Mouse (Mus musculus): ENCODE measurements at regions not wholly inside any gene's neighbourhood (a gene's known extent, or its start where the extent isn't known, plus 50 kb on each side); places are given as distances from the start of the nearest gene placed in this dataset.
A peak's percentile ranks its signal among the peaks of the same experiment; 100 is the strongest.
"Not testable (repeated sequence)": the region's sequence is repeated elsewhere in the genome, so short reads cannot be mapped to it uniquely, and the experiment has no call there.

- no peak for DNase-seq
Observed at GRCm38 (mm10) chr12:15562826-15563225, 253.9 kb downstream of the Trib2 start.

DNA sequence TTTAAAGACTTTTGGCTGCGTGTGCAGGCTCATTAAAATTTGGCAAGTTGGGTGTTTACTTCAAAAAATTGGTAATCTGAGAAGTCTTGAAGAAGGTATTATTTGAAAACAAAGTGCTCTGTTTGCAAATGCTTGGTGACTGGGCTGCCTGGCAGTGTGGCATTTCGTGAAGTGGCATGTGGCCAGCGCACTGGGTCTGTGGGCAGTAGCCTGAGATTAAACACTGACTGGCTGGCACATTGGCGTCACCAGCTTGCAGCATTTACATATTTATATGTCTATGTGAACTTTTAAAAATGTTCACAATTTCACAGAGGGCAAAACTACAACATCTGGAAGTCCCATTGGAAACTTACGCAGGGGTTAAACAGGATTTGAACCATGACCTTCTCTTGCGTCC lies 261.3 kb downstream of the Trib2 start:
- DNase-seq: no peak

- no peak for DNase-seq
Observed at GRCm38 (mm10) chr12:15553681-15554007, 263.1 kb downstream of the Trib2 start.

DNA sequence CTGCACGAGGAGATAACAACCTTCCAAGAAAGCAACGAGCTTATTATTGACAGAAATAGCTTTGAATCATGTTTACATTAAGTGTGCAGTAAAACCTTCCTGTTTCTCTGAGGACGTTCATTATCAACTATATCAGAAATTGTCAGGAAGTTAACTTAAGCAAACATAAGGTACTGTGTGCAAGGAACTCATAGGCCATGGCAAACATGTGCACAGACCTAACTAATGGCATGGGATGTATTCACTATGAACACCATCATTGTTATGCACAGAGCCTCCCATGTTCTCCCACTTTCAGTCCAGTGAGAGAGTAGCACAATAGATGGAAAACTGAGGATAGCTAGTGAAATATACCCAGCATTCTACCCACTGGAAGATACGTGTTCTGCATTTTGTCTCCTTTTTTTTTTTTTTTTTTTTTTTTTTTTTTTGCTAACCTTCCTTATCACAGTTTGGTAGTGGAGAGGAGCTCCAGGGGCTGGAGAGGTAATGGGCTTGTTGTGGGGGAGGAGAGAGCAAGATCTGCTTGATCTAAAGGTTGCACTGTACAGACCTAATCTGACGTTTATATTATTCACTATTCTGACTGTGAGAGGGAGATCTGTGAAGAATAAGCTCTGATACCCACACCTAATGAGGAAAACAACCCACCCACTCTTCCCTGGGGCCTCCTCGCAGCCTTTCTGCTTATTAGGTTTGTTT lies 263.6 kb downstream of the Trib2 start:
- no peak for DNase-seq

DNA sequence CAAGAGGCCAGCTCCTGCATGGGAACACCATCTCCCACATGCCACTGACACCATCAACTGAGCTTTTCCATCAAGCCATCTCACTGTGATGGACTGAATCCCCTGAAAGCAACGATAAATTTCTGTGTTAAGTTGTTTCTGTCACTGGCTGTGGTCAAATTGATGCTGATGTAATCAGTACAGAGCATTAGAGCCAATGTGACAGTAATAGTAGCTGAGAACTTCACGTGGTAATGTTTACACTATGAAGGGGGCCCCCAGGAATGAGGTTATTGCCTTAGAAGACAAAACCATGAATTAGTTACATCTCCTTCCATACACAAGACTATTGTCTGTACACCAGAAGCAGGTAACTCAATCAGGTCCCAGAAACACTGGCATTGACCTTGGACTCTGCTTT lies 264.5 kb downstream of the Trib2 start:
- DNase-seq: no peak

DNA sequence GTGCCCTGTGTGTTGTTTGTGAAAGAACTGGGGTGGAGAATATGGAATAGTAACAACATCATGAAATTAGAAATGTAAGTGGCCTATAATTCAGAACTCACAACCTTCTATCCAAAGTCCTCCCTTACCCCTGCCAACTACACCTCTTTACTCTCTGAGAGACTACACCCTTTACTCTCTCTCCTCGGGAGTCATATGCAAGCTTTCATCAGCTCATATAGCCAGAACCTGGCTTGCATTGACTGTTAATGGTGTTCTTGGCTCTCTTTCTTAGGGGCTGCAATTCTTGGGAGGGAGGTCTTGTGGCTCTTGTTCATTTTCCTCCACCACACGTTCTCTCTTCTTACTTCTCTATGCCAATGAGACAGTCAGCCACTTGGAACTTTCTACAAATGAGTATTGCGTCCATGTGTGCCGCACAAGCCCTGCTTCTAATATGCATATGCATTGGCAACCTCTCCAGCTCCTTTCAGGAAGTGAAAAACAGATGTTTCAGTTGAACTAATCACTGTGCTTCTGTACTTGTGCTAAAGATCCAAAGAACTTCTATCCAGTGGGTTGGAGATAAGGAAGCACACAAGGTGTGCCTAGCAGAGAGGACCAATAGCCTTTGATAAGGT lies 265.3 kb downstream of the Trib2 start:
- no peak for DNase-seq

- no peak for DNase-seq
Observed at GRCm38 (mm10) chr12:15544351-15544750, 272.4 kb downstream of the Trib2 start.

- no peak for DNase-seq
Observed at GRCm38 (mm10) chr12:15542486-15542885, 274.2 kb downstream of the Trib2 start.

DNA sequence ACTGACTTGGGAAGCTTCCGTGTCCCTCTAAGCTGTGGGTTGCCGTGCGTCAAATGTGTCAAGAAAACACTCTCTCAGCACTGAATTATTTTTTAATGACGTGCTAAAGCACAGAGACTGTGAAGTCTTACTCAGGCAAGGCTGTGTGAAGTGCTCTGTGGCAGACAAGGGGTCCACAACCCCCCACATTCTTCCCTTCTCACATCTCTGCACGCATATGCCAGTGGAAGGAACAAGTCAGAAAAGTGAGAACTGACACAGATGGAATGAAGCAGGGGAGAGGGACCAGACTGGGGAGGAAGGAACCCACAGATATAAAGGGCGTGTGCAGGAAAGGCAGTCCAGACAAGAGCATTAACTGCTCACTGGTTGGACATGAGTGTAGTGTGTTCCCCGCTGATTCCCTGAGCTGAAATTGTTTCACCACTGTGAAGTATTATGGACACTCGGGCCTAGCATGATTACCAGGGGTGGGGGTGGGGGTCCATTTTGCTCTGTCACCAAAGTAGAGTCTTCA lies 279.8 kb downstream of the Trib2 start:
- no peak for DNase-seq

GRCm38 (mm10) chr12:15536247-15536646 lies 280.5 kb downstream of the Trib2 start:
- no peak for DNase-seq

GRCm38 (mm10) chr12:15535822-15536221 lies 280.9 kb downstream of the Trib2 start:
- DNase-seq: peak; percentile 84

DNA sequence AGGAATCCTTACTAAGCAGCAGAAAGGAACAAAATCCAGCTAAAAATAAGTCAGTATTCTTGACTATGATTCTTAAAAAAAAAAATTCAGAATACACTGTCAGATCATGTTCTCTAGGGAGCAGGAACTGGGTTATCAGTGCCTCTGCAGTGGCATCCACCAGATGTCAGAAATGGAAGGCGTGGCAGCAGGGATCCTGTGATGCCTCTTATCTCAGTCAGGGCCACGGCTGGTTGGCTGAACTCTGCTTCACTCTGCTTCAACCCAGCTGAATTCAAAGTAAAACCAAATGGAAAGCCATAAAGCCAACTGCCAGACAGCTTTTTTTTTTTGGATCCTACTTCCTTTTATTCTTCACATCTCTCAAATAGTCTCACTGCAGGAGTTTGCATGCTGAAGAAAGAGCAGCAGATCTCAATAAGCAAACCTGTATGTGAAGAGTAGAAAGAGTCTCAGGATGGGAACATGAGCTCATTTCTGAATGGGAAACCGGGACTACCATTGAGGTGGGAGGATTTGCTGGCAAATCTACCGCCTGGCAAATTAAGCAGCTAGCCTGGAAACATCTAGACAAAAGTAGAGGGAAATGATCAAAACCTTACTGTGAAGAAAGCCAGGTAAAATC lies 295.8 kb downstream of the Trib2 start:
- no peak for DNase-seq

- no peak for DNase-seq
Observed at GRCm38 (mm10) chr12:15511994-15512393, 304.7 kb downstream of the Trib2 start.

DNA sequence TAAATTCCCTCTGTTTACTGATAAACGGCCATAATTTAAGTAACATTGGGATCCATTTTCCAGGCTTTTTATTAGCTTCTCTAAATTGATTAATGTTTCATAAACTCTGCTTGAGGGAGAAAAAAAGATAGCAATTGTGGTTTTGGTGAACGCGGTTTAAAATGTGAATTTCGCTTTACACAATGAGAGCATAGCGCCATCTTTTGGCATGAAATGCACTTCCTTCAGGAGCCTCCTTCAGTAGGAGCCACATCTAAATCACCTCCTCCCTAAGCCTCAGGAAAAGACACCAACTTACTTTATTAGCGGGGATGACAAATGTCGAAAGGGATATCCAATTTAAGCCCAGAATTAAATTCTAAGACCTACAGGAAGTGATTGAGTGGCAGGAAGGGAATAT lies 309.1 kb downstream of the Trib2 start:
- DNase-seq: peak; percentile 60

- no peak for DNase-seq
Observed at GRCm38 (mm10) chr12:15493640-15494039, 323.1 kb downstream of the Trib2 start.

DNA sequence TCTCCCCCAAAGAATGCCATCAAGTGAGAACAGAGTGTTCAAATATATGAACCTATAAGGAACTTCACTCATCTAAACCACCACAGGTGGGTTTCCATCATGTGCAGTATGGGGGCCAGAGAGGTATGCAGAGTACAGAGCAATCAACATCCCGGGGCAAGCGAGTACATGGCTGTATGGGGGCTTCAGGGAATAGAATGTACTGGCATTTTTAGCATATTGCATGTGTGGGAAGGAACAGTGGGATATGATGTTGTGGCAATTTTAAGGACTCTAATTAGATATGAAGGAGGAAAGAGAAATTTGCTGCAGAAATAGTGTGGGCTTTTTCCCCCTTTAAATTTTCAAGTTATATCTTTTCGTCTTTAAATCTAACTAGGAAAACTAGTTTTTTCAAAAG lies 344.0 kb downstream of the Trib2 start:
- DNase-seq: no peak

- no peak for DNase-seq
Observed at GRCm38 (mm10) chr12:15459429-15459828, 357.3 kb downstream of the Trib2 start.

GRCm38 (mm10) chr12:15456369-15456768 lies 360.4 kb downstream of the Trib2 start:
- not testable (repeated sequence) for DNase-seq

DNA sequence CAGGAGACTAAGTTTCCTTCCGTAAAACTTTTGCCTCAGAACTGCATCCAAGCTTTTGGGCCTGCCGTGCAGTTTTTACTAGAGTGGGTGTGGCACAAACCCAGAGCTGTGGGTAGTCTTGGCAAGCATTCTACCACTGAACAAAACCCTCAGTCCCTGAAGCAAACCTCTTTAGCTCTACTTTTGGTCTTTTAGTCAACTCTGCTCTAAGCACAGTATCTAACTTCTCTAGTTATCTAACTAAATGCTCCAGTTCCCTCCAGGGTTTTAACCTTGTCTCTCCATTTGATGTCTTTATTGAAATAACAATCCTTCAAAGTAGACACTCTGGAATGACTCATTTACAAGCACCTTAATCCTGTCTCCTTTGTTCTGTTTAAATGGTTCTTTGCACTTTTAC lies 361.0 kb downstream of the Trib2 start:
- DNase-seq: no peak

GRCm38 (mm10) chr12:15449484-15449883 lies 367.2 kb downstream of the Trib2 start:
- DNase-seq: no peak

DNA sequence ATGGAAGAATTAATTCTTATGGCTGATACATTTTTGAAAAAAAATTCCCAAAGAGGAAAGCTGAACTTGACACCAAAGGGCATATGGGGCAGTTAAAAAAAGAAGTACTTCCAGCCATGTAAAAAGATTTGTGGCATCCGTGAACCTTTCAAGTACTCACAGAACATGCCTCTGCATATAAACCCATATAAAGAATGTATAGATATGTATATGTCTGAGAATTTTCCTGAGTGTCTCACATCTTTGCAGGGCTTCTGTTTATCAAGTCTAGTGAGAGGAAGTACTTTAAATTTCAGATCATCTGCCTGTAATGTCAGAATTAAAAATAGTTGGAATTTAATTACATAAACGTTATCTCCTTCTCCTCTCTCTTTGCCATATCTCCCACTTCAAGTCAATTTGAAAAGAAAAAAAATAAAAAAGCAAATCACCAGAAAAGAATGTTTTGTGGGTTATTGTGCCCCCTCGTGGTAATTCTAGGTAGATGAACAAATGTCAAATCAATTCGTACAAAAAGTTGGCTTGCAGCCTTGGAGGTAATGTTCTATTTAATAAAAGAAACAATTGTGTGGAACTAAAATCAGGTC lies 400.4 kb downstream of the Trib2 start:
- peak; percentile 50 for DNase-seq

DNA sequence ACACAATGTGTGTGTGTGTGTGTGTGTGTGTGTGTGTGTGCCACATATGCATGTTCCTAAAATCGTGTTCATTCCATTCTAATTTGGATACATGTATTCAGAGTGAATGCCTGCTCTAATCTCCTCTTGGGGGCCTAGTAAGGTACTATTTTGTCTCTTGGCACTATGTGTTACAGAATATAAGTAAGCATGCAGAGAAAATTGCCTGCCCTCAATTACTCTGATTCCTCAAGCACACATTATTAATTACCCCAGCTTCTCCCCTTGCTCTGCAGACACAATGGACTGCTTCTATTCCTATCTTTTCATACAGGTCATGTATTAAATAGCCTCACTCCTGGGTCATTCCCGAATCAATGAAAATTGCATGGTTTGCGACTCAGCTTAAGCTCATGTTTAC lies 406.3 kb downstream of the Trib2 start:
- DNase-seq: peak; percentile 49

GRCm38 (mm10) chr12:15407577-15407976 lies 409.1 kb downstream of the Trib2 start:
- not testable (repeated sequence) for DNase-seq

- no peak for DNase-seq
Observed at GRCm38 (mm10) chr12:15392641-15393040, 424.1 kb downstream of the Trib2 start.
